Mouse (Mus musculus) retina, adult 2 months (tissue): Measurements from ENCODE around the gene Stap1.

Experiments
- DNase-seq: peaks from one replicate; pipeline ENCODE4 v3.0.0-alpha.2; 2012; ENCODE audit warnings: low read depth, low spot score

Stap1 gene

GRCm38 (mm10) chr5:86128749-86129148 lies 57.2 kb downstream of the Stap1 start:
- no peak for DNase-seq

DNA sequence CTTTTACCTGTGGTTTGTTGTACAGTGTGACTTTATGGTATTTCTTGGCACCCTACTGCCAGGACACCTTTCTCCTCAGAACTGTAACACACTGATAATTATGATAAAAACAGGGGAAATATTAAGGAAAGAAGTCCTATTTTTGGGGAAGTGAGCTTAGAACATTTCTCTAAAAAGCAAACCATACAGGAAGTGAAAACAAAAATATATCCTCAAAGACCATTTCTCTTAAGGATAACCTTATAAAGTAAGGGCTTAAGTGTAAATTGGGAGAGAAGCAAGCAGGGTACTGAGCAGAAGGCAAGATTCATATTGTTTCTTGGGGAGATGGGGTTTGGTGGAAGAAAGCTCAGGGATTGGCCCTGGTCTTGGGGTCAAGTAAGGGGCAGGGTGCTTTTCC lies 58.3 kb downstream of the Stap1 start:
- no peak for DNase-seq
